8 mouse cellular contexts compared by ENCODE assay signal in the genomic region with DNA sequence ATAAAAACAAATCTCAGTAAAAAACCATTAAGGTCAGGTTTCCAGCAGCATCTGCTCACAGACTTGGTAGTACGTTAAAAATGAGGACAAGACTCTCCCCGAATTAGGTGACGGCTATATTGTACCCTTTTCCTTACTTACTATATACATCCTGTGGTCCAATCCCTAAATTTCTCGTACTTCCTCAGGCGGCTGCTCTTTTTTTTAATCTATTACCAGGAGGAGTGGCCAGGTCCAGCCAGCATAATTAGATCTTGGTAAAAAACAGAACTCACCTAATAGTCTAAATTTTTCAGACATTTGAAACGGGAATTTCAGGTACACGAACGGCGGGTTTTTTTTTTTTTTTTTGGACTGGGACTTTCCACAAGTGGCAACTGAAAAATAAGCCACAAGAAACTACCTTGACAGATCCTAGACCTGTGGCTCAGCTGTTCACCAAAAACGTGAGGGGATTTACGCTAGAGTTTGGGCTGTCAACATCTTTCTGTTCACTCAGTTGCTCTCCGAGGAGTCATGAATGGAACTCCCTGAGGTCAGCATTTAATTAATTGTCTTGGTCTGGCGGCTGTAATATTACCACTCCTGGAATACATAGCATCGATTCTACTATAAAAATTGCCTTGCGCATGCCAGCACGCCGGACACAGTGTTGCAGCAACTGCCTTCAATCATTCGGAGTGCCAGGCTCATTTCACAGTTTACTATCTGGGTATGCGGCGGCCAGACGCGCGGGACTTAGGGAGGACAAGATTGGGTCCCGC. TPM values are rescaled to one million over a fixed set of nuclear protein-coding genes. Genes with fewer than 3 reads are reported as not detected.
DNase-seq lines count a peak whose midpoint lies in the region; ATAC-seq lines count a peak whose summit lies in the region.

No protein-coding gene starts in this region.

- H3K9ac ChIP-seq in heart, embryonic 11.5 days (ENCODE audit: low read depth, low read length) = peak overlapping the region; percentile 30; the same call in 1 of the 2 replicates
- H3K9ac ChIP-seq in forebrain, embryonic 14.5 days (ENCODE audit: low read length) = 0 out of 2 replicates have a peak overlapping the region, but pooled peaks have one; percentile 29
- H3K9ac ChIP-seq in liver, embryonic 15.5 days = peak overlapping the region; percentile 66

- peaks cover 38% of the 10 kb centered on the region for H3K4me1 ChIP-seq in heart, embryonic 11.5 days (ENCODE audit: control insufficient read depth, insufficient read depth, low read length)
- peaks cover 43% of the 10 kb centered on the region for H3K4me1 ChIP-seq in forebrain, embryonic 14.5 days (ENCODE audit: control insufficient read depth, insufficient read depth, low read length)
- peaks cover 74% of the 10 kb centered on the region for H3K4me1 ChIP-seq in liver, embryonic 15.5 days (replicated peaks)

- 16% methylated on average over 24 of the region's 24 CpGs for WGBS in heart, embryonic 11.5 days (ENCODE audit: insufficient replicate concordance)
- 15% methylated on average over 24 of the region's 24 CpGs for WGBS in forebrain, embryonic 14.5 days
- 12% methylated on average over 24 of the region's 24 CpGs for WGBS in liver, embryonic 15.5 days (ENCODE audit: insufficient replicate concordance)

- no peak for ATAC-seq in heart, embryonic 11.5 days (replicated peaks; ENCODE audit: insufficient number of reproducible peaks, low FRiP score, low TSS enrichment)
- ATAC-seq in forebrain, embryonic 14.5 days = no peak
- ATAC-seq in liver, embryonic 15.5 days (ENCODE audit: insufficient read depth) = no peak

- H3K36me3 ChIP-seq in heart, embryonic 11.5 days (ENCODE audit: control insufficient read depth, insufficient read depth, low read length) = no peaks in the 10 kb centered on the region
- H3K36me3 ChIP-seq in forebrain, embryonic 14.5 days (ENCODE audit: control insufficient read depth, insufficient read depth, low read length) = peaks cover 3% of the 10 kb centered on the region; the same call in 1 of the 2 replicates
- H3K36me3 ChIP-seq in liver, embryonic 15.5 days (replicated peaks) = no peaks in the 10 kb centered on the region; the same call in 1 of the 2 replicates

- no peak for DNase-seq in heart, adult 8-10 months (ENCODE audit: low spot score)
- peak; percentile 74 for DNase-seq in CD4-positive, CD25-positive, alpha-beta regulatory T cell, adult 2 months (ENCODE audit: low read depth, low spot score)
- DNase-seq in forebrain, embryonic 14.5 days (ENCODE audit: low spot score) = no peak
- DNase-seq in gastrocnemius, postnatal 10 days = no peak
- DNase-seq in thymus, postnatal 36 days = no peak
- no peak for DNase-seq in thymus, postnatal 25 days

- H3K27me3 ChIP-seq in heart, embryonic 11.5 days (ENCODE audit: control insufficient read depth, insufficient read depth, low read length) = no peaks in the 10 kb centered on the region
- no peaks in the 10 kb centered on the region for H3K27me3 ChIP-seq in forebrain, embryonic 14.5 days (replicated peaks; ENCODE audit: control insufficient read depth, insufficient read depth, low read length)
- H3K27me3 ChIP-seq in liver, embryonic 15.5 days = no peaks in the 10 kb centered on the region

- peak overlapping the region; percentile 74 for H3K4me2 ChIP-seq in heart, embryonic 11.5 days
- peak overlapping the region; percentile 68 for H3K4me2 ChIP-seq in forebrain, embryonic 14.5 days (ENCODE audit: low read length)
- H3K4me2 ChIP-seq in liver, embryonic 15.5 days = peak overlapping the region; percentile 92

- H3K4me3 ChIP-seq in heart, embryonic 11.5 days (ENCODE audit: low read depth, low read length) = peak overlapping the region; percentile 78
- peak overlapping the region; percentile 30 for H3K4me3 ChIP-seq in forebrain, embryonic 14.5 days (ENCODE audit: low read depth, low read length)
- H3K4me3 ChIP-seq in liver, embryonic 15.5 days (replicated peaks) = peak overlapping the region; percentile 96

- no peaks in the 10 kb centered on the region for H3K9me3 ChIP-seq in heart, embryonic 11.5 days (replicated peaks; ENCODE audit: control insufficient read depth, low read length)
- H3K9me3 ChIP-seq in forebrain, embryonic 14.5 days (replicated peaks; ENCODE audit: control insufficient read depth, low read length) = no peaks in the 10 kb centered on the region
- H3K9me3 ChIP-seq in liver, embryonic 15.5 days (replicated peaks) = no peaks in the 10 kb centered on the region

- H3K27ac ChIP-seq in heart, embryonic 11.5 days (ENCODE audit: low read depth, low read length) = peak overlapping the region; percentile 30; the same call in 1 of the 2 replicates
- peak overlapping the region; percentile 48; the same call in 1 of the 2 replicates for H3K27ac ChIP-seq in forebrain, embryonic 14.5 days (ENCODE audit: low read depth, low read length)
- peak overlapping the region; percentile 95 for H3K27ac ChIP-seq in liver, embryonic 15.5 days (replicated peaks)

RNA-seq across cellular contexts. Expression of gene Gtpbp1, which starts 0.8 kb away (rescaled TPM):
- 22.7 and 26.3 TPM in 2 replicates for polyA plus RNA-seq in heart, embryonic 11.5 days (2014; fragmentation: Nextera tagmentation; extraction: Ambion mirVana)
- total RNA-seq in heart, adult 8-10 months (2022) = 10 to 100 TPM; 24.8 to 31.0 (median 29.0) TPM
- polyA plus RNA-seq in forebrain, embryonic 14.5 days (2014; fragmentation: Nextera tagmentation; extraction: Ambion mirVana) = 36.2 and 43.5 TPM in 2 replicates
- polyA plus RNA-seq in liver, embryonic 15.5 days (2015; fragmentation: Nextera tagmentation; extraction: Ambion mirVana) = 29.9 and 33.5 TPM in 2 replicates
- total RNA-seq in gastrocnemius, postnatal 10 days (2021) = 10 to 100 TPM; 14.3 to 16.8 TPM

RNA-seq across cellular contexts. Expression of gene Josd1, which starts 2.1 kb away (rescaled TPM):
- polyA plus RNA-seq in heart, embryonic 11.5 days (2014; fragmentation: Nextera tagmentation; extraction: Ambion mirVana) = 10.9 and 15.3 TPM in 2 replicates
- total RNA-seq in heart, adult 8-10 months (2022) = 10 to 100 TPM; 19.7 to 28.9 (median 23.3) TPM
- 14.7 and 15.2 TPM in 2 replicates for polyA plus RNA-seq in forebrain, embryonic 14.5 days (2014; fragmentation: Nextera tagmentation; extraction: Ambion mirVana)
- polyA plus RNA-seq in liver, embryonic 15.5 days (2015; fragmentation: Nextera tagmentation; extraction: Ambion mirVana) = 20.1 and 22.3 TPM in 2 replicates
- 10 to 100 TPM; 11.8 to 13.1 TPM for total RNA-seq in gastrocnemius, postnatal 10 days (2021)

RNA-seq across cellular contexts. Expression of gene Tomm22, which starts 19.2 kb away (rescaled TPM):
- polyA plus RNA-seq in heart, embryonic 11.5 days (2014; fragmentation: Nextera tagmentation; extraction: Ambion mirVana) = 260 and 273 TPM in 2 replicates
- total RNA-seq in heart, adult 8-10 months (2022) = 100 to 1,000 TPM; 103 to 122 (median 108) TPM
- polyA plus RNA-seq in forebrain, embryonic 14.5 days (2014; fragmentation: Nextera tagmentation; extraction: Ambion mirVana) = 299 and 300 TPM in 2 replicates
- 124 and 134 TPM in 2 replicates for polyA plus RNA-seq in liver, embryonic 15.5 days (2015; fragmentation: Nextera tagmentation; extraction: Ambion mirVana)
- total RNA-seq in gastrocnemius, postnatal 10 days (2021) = 100 to 1,000 TPM in 1 of 2 experiments, 10 to 100 TPM in 1; 90.5 to 102 TPM

RNA-seq across cellular contexts. Expression of gene Cby1, which starts 30.8 kb away (rescaled TPM):
- 38.2 and 45.4 TPM in 2 replicates for polyA plus RNA-seq in heart, embryonic 11.5 days (2014; fragmentation: Nextera tagmentation; extraction: Ambion mirVana)
- total RNA-seq in heart, adult 8-10 months (2022) = 10 to 100 TPM; 16.1 to 24.6 (median 19.7) TPM
- 111 and 118 TPM in 2 replicates for polyA plus RNA-seq in forebrain, embryonic 14.5 days (2014; fragmentation: Nextera tagmentation; extraction: Ambion mirVana)
- polyA plus RNA-seq in liver, embryonic 15.5 days (2015; fragmentation: Nextera tagmentation; extraction: Ambion mirVana) = 12.3 and 12.7 TPM in 2 replicates
- total RNA-seq in gastrocnemius, postnatal 10 days (2021) = 10 to 100 TPM; 22.6 to 24.9 TPM

RNA-seq across cellular contexts. Expression of gene Fam227a, which starts 31.1 kb away (rescaled TPM):
- polyA plus RNA-seq in heart, embryonic 11.5 days (2014; fragmentation: Nextera tagmentation; extraction: Ambion mirVana) = 0.87 and 1.7 TPM in 2 replicates
- total RNA-seq in heart, adult 8-10 months (2022) = under 1 TPM; 0.37 to 0.82 (median 0.63) TPM
- polyA plus RNA-seq in forebrain, embryonic 14.5 days (2014; fragmentation: Nextera tagmentation; extraction: Ambion mirVana) = 3.4 and 5.3 TPM in 2 replicates
- 0.05 and 0.12 TPM in 2 replicates for polyA plus RNA-seq in liver, embryonic 15.5 days (2015; fragmentation: Nextera tagmentation; extraction: Ambion mirVana)
- total RNA-seq in gastrocnemius, postnatal 10 days (2021) = 1 to 10 TPM; 1.2 to 1.8 TPM

Comparison
In these comparisons a context has a peak if more than half of its experiments do, and no peak if none do; other contexts are left out.
1. H3K27ac ChIP-seq: peak in every context shown above with its lines; median percentile 95 in liver, embryonic 15.5 days; 48 in forebrain, embryonic 14.5 days; 30 in heart, embryonic 11.5 days.
2. H3K4me3 ChIP-seq: peak in every context shown above with its lines; median percentile 96 in liver, embryonic 15.5 days; 78 in heart, embryonic 11.5 days; 30 in forebrain, embryonic 14.5 days.